In the genomic region with DNA sequence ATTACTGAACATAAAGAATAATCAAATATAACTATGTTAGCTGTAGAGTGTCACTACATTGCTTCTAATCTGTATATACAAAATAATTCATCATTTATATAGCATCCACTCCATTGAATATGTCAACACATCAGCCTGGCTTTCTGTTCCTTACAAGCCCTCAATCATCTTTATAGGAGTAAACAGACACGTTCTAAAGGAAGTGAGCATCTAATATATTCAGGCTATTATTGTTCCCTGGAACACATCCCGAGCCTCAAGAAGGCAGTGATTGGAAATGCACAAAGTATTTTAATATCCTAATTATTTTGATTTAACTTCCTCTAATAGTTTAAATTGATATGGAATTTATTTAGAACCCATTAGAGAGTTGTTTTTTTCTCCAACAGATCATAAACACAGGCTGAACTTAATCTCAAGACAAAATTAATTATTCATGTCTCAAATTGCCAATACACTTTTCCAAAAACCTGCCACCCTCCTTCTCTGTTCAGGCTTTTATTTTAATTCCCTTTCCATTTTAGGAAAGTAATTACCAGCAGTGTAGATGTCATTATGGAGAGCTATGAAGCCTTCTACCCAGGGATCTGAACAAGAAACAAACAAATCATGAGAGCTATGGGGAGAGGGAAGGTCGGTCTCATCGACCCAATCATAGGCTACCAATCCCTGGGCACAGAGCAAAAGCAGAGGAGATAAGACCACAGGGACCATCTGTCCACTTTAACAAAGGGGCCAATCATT, we compare ENCODE assay signal across 19 mouse cellular contexts.
"Had no signal": no experiment of that assay in that cellular context is flagged by ENCODE, and none has a peak within 500 bp of the region (broad histone marks: within the 10 kb centered on the region; RNA-seq: fewer than 3 reads in every experiment).

No protein-coding gene starts in this region.

- H3K27me3 ChIP-seq: limb, embryonic 12.5 days; limb, embryonic 15.5 days; midbrain, embryonic 12.5 days; neural tube, embryonic 12.5 days had no signal

- ATAC-seq: liver, postnatal 0 days; lung, postnatal 0 days had no signal

- H3K36me3 ChIP-seq: limb, embryonic 12.5 days; limb, embryonic 15.5 days; midbrain, embryonic 12.5 days; neural tube, embryonic 12.5 days had no signal

- H3K9ac ChIP-seq: limb, embryonic 12.5 days; limb, embryonic 15.5 days; liver, embryonic 14.5 days; liver, postnatal 0 days; lung, embryonic 14.5 days; midbrain, embryonic 12.5 days; neural tube, embryonic 12.5 days had no signal

- H3K4me1 ChIP-seq: limb, embryonic 12.5 days; limb, embryonic 15.5 days; midbrain, embryonic 12.5 days; neural tube, embryonic 12.5 days had no signal

- H3K4me3 ChIP-seq: left cerebral cortex, adult 2 months; limb, embryonic 12.5 days; limb, embryonic 15.5 days; midbrain, embryonic 12.5 days; neural tube, embryonic 12.5 days had no signal

- H3K27ac ChIP-seq: left cerebral cortex, adult 2 months; limb, embryonic 12.5 days; limb, embryonic 15.5 days; liver, embryonic 14.5 days; macrophage; midbrain, embryonic 12.5 days; neural tube, embryonic 12.5 days had no signal

- H3K4me2 ChIP-seq: limb, embryonic 12.5 days; limb, embryonic 15.5 days; liver, embryonic 11.5 days; lung, embryonic 14.5 days; midbrain, embryonic 12.5 days; neural tube, embryonic 12.5 days had no signal

- DNase-seq: kidney, adult 18-20 months; kidney, adult 9 months; kidney, postnatal 25 days; layer of hippocampus, postnatal 36 days; left cerebral cortex, postnatal 4 days; liver, postnatal 0 days; lung, embryonic 14.5 days; thymus, adult 18-20 months; thymus, postnatal 14 days; thymus, postnatal 4 days had no signal

- H3K9me3 ChIP-seq: limb, embryonic 12.5 days; limb, embryonic 15.5 days; midbrain, embryonic 12.5 days; neural tube, embryonic 12.5 days had no signal
